Mouse (Mus musculus): Measurements from ENCODE around the gene Gatm.

Gatm gene

GRCm38 (mm10) chr2:122610746-122611653, at the start of gene Gatm:
Gene Gatm (minus strand): TSS chr2:122611303.
- ChIA-PET CTCF (interaction anchor here (0.6 to 1.5 kb wide), 9 partner anchors 9 to 1884 kb away, joined by 3 to 6 read pairs (median 3); no protein-coding TSS in a partner anchor), POLR2A (interaction anchor here in 3 of 4 experiments (0.6 to 1.5 kb wide), 6 partner anchors 10 to 539 kb away, joined by 3 to 5 read pairs (median 4); no protein-coding TSS in a partner anchor)

DNA sequence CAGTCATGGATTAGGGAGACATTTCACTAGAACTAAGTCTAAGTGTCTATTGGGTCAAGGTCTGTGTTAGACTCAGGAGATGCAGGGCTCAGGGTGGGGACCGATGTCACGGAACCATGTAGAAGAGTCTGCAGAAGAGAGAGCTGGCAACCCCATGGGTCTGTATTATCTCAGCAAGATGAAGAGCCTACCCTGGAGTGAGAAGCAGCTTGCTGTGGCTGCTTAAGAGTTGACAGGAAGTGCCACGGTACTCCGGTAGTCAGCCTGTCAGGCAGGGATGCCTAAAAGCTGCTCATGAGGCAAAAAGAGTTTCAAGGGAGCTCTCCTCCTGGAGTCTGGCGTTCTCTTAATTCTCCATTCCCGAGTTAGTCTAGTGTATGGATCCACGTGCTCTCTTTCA, 48.7 kb upstream of the Gatm start:
- CTCF ChIA-PET: interaction anchor here in 2 of 4 experiments (0.5 to 0.7 kb wide), 2 partner anchors 87 to 110 kb away, joined by 3 to 4 read pairs; no protein-coding TSS in a partner anchor
- POLR2A ChIA-PET: interaction anchor here in 1 of 4 experiments (1.2 kb wide), 1 partner anchor 283 kb away, joined by 3 read pairs; no protein-coding TSS in a partner anchor

GRCm38 (mm10) chr2:122657707-122658524, 46.8 kb upstream of the Gatm start:
- CTCF ChIA-PET: interaction anchor here in 3 of 4 experiments (0.5 to 3.7 kb wide), 4 partner anchors 8 to 423 kb away, joined by 3 to 24 read pairs (median 4); partner anchors contain the start of gene Sord (in 1 of the 3)

DNA sequence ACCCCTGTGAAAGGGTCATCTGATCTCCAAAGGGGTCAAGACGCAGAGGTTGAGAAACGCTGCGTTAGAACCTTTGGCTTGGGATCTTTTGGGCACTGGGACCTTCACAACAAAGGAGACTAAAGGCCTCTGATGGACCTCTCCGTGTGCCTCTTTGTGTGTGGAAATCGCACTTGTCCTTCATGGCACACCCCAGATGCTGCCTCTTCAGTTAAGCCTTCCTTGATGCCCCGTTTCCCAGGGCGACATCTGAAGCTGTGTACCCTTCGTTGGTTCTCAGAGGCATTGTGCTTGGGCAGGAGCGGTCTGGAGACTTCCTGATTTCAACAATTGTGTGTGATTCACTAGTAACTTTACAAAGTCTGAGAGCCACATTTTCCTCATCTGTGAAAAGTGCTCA, 45.7 kb upstream of the Gatm start:
- ChIA-PET POLR2A (interaction anchor here in 1 of 4 experiments (0.6 kb wide), 1 partner anchor 321 kb away, joined by 3 read pairs; no protein-coding TSS in a partner anchor), CTCF (interaction anchor here in 1 of 4 experiments (3.7 kb wide), 1 partner anchor 10 kb away, joined by 24 read pairs; no protein-coding TSS in a partner anchor)

More at GRCm38 (mm10) chr2:122657707-122658524, 46.8 kb upstream of the Gatm start:
- POLR2A ChIA-PET: interaction anchor here in 3 of 4 experiments (0.5 to 1.2 kb wide), 8 partner anchors 8 to 1314 kb away, joined by 3 to 4 read pairs (median 3); no protein-coding TSS in a partner anchor

GRCm38 (mm10) chr2:122656052-122656451, 44.9 kb upstream of the Gatm start:
- POLR2A ChIA-PET: no interaction called here
- CTCF ChIA-PET: interaction anchor here in 2 of 4 experiments (0.9 to 3.7 kb wide), 2 partner anchors 10 to 11 kb away, joined by 3 to 24 read pairs; no protein-coding TSS in a partner anchor

DNA sequence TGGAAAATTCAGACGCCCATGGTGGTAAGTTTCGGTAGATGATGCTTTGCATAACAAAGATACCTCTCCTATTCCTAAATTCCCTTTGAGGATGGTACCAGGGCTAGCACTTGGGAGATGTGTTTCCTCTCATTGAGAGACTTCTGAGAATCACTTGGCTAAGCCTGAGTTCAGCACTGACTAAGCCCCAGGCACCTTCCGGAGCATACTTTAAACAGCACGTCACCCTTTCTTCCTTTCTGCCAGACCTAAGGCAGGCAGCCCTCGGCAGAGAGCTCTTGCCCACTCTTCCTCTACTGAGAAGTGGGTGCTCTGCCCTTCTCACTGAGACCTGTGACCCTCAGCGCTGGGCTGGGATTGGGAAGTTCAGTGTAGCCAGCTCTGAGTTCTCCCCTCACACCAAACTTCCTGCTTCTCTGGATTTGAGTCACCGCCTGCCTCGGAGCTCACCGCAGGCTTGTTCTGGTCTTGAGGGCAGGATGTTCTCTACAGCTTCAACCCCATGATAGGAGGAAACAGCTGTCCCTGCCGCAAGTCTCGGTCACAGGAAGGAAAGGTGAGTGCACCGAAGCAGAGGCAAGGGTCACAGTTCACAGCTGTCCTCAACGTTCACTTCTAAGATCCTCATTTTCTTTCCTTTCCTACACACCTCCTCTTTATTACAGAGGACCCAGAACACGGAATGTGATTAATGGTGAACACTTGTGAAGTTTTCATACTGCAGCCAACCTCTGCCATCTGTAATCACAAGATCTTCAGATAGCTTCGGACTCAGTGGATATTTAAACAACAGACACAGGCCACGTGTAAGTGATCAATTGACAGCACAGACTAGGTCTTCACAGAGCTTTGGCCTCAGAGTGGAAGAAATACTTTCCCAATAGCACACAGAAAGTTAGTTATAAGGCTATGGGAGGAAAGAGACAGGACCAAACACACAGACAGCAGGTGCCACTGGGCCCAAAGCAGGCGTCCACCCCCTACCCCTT, 41.3 kb upstream of the Gatm start:
- ChIA-PET CTCF (interaction anchor here in 1 of 4 experiments (0.6 to 1.0 kb wide), 3 partner anchors 9 to 85 kb away, joined by 3 to 5 read pairs (median 3); no protein-coding TSS in a partner anchor), POLR2A (interaction anchor here in 2 of 4 experiments (0.9 to 3.0 kb wide), 4 partner anchors 10 to 22 kb away, joined by 4 to 7 read pairs (median 5); no protein-coding TSS in a partner anchor)

- CTCF ChIA-PET: interaction anchor here in 2 of 4 experiments (1.1 to 1.8 kb wide), 3 partner anchors 27 to 29 kb away, joined by 4 read pairs; no protein-coding TSS in a partner anchor
- POLR2A ChIA-PET: interaction anchor here in 2 of 4 experiments (1.2 to 1.7 kb wide), 3 partner anchors 13 to 19 kb away, joined by 3 to 7 read pairs (median 5); no protein-coding TSS in a partner anchor
These were observed 27.6 kb upstream of the Gatm start for GRCm38 (mm10) chr2:122638673-122639072.

- POLR2A ChIA-PET: interaction anchor here in 3 of 4 experiments (0.7 to 1.7 kb wide), 3 partner anchors 14 to 33 kb away, joined by 3 to 5 read pairs (median 3); no protein-coding TSS in a partner anchor
- CTCF ChIA-PET: interaction anchor here in 2 of 4 experiments (1.1 to 1.8 kb wide), 3 partner anchors 28 to 30 kb away, joined by 4 read pairs; no protein-coding TSS in a partner anchor
These were observed 26.9 kb upstream of the Gatm start for GRCm38 (mm10) chr2:122638029-122638428.

- POLR2A ChIA-PET: interaction anchor here in 2 of 4 experiments (0.7 to 1.7 kb wide), 2 partner anchors 14 to 33 kb away, joined by 3 to 5 read pairs; no protein-coding TSS in a partner anchor
- CTCF ChIA-PET: interaction anchor here in 2 of 4 experiments (1.1 to 1.8 kb wide), 3 partner anchors 28 to 31 kb away, joined by 4 read pairs; no protein-coding TSS in a partner anchor
These were observed 26.5 kb upstream of the Gatm start for GRCm38 (mm10) chr2:122637526-122637997.

DNA sequence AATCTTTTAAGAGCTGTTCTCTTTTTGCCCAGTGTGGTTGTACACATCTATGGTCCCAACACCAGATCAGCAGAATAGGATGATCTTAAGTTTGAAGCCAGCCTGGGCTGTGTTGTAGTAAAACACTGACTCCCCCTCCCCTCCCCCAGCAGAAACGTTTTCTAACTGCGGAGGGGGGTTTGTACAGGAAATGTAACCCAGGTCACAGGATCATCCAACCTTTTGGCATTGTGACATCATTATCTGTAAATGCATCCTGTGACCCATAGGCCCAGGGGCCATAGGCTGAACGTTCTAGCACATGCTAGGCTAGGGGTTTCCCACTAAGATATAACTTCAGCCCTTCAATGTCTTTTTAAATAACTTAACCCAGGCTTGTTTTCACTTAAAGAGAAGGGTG, 25.6 kb upstream of the Gatm start, which contains the start of gene AA467197:
Gene AA467197, plus strand, starts transcription at position 301 of the 400 bp plus-strand sequence.
- ChIA-PET POLR2A (no interaction called here), CTCF (no interaction called here)

GRCm38 (mm10) chr2:122631226-122631801, 20.2 kb upstream of the Gatm start:
- POLR2A ChIA-PET: interaction anchor here in 2 of 4 experiments (0.6 to 1.9 kb wide), 22 partner anchors 20 to 506 kb away, joined by 3 to 13 read pairs (median 4); partner anchors contain the start of genes Gatm (in 2 of the 2), Bloc1s6 (in 1 of the 2) and Shf (in 1 of the 2)
- CTCF ChIA-PET: interaction anchor here in 3 of 4 experiments (0.6 to 1.6 kb wide), 7 partner anchors 35 to 397 kb away, joined by 3 to 9 read pairs (median 3); no protein-coding TSS in a partner anchor

- ChIA-PET POLR2A (interaction anchor here in 3 of 4 experiments (0.6 to 1.9 kb wide), 22 partner anchors 19 to 535 kb away, joined by 3 to 13 read pairs (median 4); partner anchors contain the start of genes Gatm (in 2 of the 3), Bloc1s6 (in 1 of the 3) and Shf (in 1 of the 3)), CTCF (interaction anchor here in 2 of 4 experiments (0.8 to 2.5 kb wide), 7 partner anchors 36 to 397 kb away, joined by 3 to 35 read pairs (median 7); no protein-coding TSS in a partner anchor)
These were observed 19.5 kb upstream of the Gatm start for GRCm38 (mm10) chr2:122630465-122631225.

DNA sequence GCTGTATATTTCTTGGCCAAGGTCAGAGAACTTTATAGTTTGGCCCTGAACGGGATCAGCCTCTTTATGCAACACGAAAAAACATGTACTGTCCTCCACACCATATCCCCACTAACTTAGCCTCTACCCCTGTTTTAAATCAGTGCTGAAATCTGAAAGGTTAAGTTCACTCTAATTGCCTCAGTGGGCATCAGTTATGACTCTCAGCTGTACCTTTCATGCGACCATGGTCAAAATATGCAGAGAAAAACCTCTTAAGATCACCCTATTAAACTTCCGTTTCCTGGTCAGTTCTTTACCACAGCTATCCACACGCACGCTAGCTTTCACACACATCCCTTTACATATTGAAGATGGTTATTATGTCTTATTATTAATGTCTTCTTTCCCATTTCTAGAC, 18.8 kb upstream of the Gatm start:
- CTCF ChIA-PET: interaction anchor here in 2 of 4 experiments (1.3 to 2.5 kb wide), 4 partner anchors 72 to 265 kb away, joined by 3 to 35 read pairs (median 7); no protein-coding TSS in a partner anchor

DNA sequence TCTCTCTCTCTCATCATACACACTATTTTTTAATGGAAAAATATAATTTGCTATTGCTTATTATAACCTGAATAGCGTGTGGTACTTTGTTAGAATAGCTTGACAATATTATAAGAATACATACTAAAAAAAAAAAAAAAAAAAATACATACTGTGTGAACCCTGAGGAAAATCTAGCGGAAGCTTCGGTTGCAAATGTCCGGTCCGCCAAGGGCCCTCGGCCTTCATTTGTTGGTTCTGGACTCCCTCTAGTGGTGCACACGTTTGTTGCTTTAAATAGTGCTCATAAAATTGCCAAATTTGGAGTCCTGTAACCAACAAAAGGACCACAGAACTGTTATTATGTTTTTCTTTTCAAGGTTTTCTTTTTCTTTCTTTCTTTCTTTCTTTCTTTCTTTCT, 17.9 kb upstream of the Gatm start:
- CTCF ChIA-PET: interaction anchor here in 3 of 4 experiments (0.6 to 2.5 kb wide), 9 partner anchors 18 to 319 kb away, joined by 3 to 35 read pairs (median 4); partner anchors contain the start of gene Gatm (in 1 of the 3)
- POLR2A ChIA-PET: no interaction called here

More for the DNA sequence above, 18.8 kb upstream of the Gatm start:
- POLR2A ChIA-PET: interaction anchor here in 1 of 4 experiments (1.4 to 1.9 kb wide), 2 partner anchors 253 to 260 kb away, joined by 5 to 13 read pairs; partner anchors contain the start of gene Shf

DNA sequence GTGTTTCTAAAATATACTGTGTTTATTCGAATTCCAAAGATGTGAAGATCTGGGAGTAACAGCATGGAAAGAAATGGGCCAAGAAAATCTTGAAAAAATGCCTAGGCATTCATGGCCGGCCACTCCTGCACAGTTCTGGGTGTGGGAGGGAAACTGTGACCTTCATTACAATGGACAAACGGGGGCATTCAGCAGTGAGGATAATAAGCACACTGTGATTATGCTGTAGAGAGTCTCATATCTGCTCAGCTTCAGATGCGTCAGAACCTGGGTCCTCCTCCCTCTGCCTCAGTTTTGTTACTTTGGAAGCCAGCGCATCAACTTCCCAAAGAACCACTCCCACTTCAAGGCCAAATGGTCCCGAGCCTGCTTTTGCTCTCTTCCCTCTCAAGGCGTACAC, 14.8 kb upstream of the Gatm start:
- CTCF ChIA-PET: no interaction called here

More for the DNA sequence above, 14.8 kb upstream of the Gatm start:
- POLR2A ChIA-PET: no interaction called here

All from embryonic stem cell, embryonic (primary cell).